Mouse (Mus musculus): ENCODE results near the gene Gm10228. TPM values are rescaled to one million over a fixed set of nuclear protein-coding genes. Genes with fewer than 3 reads are reported as not detected.

The Gm10228 gene
- total RNA-seq (2023) = not detected

DNA sequence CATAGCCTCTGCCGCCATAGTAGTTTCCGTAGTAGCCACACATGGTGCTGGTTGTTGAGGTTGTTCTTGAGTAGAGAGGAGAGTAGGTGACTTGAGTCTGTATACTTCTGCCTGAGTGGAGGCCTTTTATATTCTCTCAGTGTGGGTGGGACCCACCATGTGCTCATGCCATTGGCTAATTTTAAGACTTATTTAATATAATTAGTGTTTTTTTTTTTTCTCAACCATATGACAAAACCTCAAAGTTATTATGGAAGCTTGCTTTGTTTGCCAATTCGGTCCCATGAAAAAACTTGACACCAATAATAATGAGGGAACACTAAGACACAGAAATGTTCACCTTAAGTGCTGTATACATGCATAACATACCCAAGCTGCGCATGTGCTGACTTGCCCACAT lies at the start of gene Gm10228:
Gene Gm10228, minus strand, starts transcription at position 101 of the 400 bp plus-strand sequence.

DNA sequence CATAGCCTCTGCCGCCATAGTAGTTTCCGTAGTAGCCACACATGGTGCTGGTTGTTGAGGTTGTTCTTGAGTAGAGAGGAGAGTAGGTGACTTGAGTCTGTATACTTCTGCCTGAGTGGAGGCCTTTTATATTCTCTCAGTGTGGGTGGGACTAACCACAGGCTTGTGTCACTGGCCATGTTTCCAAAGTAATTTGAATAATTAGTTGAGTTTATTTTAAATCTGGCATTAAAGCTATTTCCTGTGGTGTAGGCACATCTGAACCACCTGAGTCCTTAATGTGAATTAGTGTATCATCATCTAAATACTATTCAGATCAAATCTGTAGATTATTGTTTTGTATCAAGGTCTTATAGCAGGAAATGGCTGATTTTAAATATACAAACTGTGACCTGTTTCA lies 22.6 kb upstream of the Gm10228 start, which contains the start of gene 1110025L11Rik:
Gene 1110025L11Rik, minus strand, starts transcription at position 101 of the 400 bp plus-strand sequence.

DNA sequence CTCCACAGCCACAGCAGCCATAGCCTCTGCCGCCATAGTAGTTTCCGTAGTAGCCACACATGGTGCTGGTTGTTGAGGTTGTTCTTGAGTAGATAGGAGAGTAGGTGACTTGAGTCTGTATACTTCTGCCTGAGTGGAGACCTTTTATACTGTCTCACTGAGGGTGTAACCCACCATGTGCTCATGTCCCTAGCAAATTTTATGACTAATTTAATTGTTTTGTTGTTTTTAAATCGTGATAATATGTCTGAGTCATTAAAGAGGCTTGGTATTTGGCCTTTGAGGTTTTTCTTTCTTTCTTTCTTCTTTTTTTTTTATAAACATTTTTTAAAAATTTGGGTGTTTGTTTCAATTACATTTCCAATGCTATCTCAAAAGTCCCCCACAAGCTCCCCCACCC lies 6.5 kb upstream of the Gm10228 start, which contains the start of gene Krtap6-5:
Gene Krtap6-5, minus strand, starts transcription at position 101 of the 400 bp plus-strand sequence.

DNA sequence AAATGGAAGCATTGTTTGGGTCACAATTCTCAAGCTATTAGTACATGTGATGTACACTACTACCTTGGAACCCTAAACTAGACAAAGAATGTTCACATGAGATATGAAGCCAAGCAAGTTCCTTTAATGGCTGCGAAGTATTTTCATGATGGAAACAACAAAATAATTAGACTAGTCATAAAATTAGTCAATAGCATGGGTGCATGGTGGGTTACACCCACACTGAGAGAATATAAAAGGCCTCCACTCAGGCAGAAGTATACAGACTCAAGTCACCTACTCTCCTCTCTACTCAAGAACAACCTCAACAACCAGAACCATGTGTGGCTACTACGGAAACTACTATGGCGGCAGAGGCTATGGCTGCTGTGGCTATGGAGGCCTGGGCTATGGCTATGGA lies 9.9 kb downstream of the Gm10228 start, which contains the start of gene Krtap6-1:
Gene Krtap6-1, plus strand, starts transcription at position 301 of the 400 bp plus-strand sequence.

DNA sequence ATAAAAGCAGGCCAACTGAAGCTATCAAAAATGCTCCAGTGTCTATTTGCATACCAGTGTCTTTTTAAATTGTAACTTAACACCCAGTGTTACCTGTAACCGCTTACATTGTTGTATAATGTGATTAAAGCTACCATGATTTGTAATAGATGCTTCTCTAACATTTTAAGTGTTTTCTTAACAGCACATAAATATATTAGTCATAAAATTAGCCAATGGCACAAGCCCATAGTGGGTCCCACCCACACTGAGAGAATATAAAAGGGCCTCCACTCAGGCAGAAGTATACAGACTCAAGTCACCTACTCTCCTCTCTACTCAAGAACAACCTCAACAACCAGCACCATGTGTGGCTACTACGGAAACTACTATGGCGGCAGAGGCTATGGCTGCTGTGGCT lies 26.3 kb downstream of the Gm10228 start, which contains the start of gene Gm10229:
Gene Gm10229, plus strand, starts transcription at position 301 of the 400 bp plus-strand sequence.

DNA sequence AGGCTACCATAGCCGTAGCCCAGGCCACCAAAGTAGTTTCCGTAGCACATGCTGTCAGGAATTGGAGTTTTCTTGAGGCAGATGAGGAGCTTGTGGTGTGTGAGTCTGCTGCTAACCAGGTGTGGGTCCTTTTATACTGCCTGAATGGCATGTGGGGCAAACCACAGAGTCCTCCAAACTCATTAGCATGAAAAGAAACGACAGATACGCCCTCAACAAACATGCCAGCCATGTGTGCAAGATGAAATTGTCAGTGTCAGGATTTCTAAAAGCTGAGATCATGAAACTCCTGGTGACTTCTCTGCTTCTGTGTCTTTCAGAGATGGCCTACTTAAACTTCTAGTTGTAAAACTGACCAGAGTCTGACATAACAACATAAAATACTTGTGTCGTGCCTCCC lies 30.6 kb downstream of the Gm10228 start, which contains the start of gene Krtap22-2:
Gene Krtap22-2, minus strand, starts transcription at position 101 of the 400 bp plus-strand sequence.

Other genes with a start within 250 kb of the Gm10228 start
- not detected for gene Gm20741, start 229.3 kb downstream of the Gm10228 start, total RNA-seq (2023)
- gene Krtap15, start 221.3 kb downstream of the Gm10228 start, total RNA-seq (2023) = not detected
- gene Krtap14, start 215.3 kb downstream of the Gm10228 start, total RNA-seq (2023) = not detected
- not detected for gene Krtap19-1, start 172.1 kb downstream of the Gm10228 start, total RNA-seq (2023)
- not detected for gene Krtap19-2, start 167.2 kb downstream of the Gm10228 start, total RNA-seq (2023)
- not detected for gene Krtap19-3, start 163.4 kb downstream of the Gm10228 start, total RNA-seq (2023)
- gene Krtap19-4, start 156.4 kb downstream of the Gm10228 start, total RNA-seq (2023) = not detected
- not detected for gene Krtap19-5, start 145.0 kb downstream of the Gm10228 start, total RNA-seq (2023)
- not detected for gene Krtap19-9b, start 109.2 kb downstream of the Gm10228 start, total RNA-seq (2023)
- not detected for gene Krtap16-3, start 78.6 kb downstream of the Gm10228 start, total RNA-seq (2023)
- gene Krtap22-2, start 30.7 kb downstream of the Gm10228 start, total RNA-seq (2023) = not detected
- gene Gm10229, start 26.2 kb downstream of the Gm10228 start, total RNA-seq (2023) = not detected
- not detected for gene Krtap6-1, start 9.8 kb downstream of the Gm10228 start, total RNA-seq (2023)
- not detected for gene Krtap6-5, start 6.4 kb upstream of the Gm10228 start, total RNA-seq (2023)
- not detected for gene 1110025L11Rik, start 22.5 kb upstream of the Gm10228 start, total RNA-seq (2023)
- not detected for gene Krtap6-3, start 42.5 kb upstream of the Gm10228 start, total RNA-seq (2023)
- gene Gm6358, start 99.4 kb upstream of the Gm10228 start, total RNA-seq (2023) = not detected
- gene Gm10061, start 109.6 kb upstream of the Gm10228 start, total RNA-seq (2023) = not detected
- gene Gm9789, start 116.5 kb upstream of the Gm10228 start, total RNA-seq (2023) = not detected
- gene Gm7735, start 128.0 kb upstream of the Gm10228 start, total RNA-seq (2023) = not detected
- gene 1110057P08Rik, start 133.3 kb upstream of the Gm10228 start, total RNA-seq (2023) = not detected
- not detected for gene Krtap20-2, start 164.4 kb upstream of the Gm10228 start, total RNA-seq (2023)